Mouse (Mus musculus): ENCODE measurements around the gene Olfr430. TPM values are rescaled to one million over a fixed set of nuclear protein-coding genes. Genes with fewer than 3 reads are reported as not detected.

The Olfr430 gene
- total RNA-seq (2023): not detected

GRCm38 (mm10) chr1:174066305-174066704 lies at the start of gene Olfr430:
Gene Olfr430 (plus strand): TSS chr1:174066605.

DNA sequence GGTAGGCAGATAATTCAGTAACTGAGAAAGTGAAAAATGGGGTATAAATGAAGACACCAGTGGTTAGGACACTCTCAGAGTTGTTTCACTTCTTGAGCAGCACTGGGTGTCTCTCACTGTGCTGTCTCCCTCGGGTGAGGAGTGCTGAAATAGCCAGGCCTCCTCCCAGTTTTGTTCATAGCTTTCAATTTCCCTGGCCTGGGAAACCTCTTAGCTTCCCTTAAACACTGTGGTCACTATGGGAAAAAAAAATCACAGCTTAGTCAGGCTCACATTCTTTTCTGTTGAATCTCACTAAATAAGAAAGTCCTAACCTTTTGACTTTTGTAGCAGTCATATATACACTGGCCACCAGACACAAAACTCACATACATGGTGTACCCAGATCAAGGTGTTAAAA lies 34.7 kb upstream of the Olfr430 start, which contains the start of gene Ifi205:
TSS of gene Ifi205 (minus strand) at position 113 of the 400 bp plus-strand sequence.

GRCm38 (mm10) chr1:174040523-174041177 lies 25.8 kb upstream of the Olfr430 start, which contains the start of gene Olfr433:
Gene Olfr433 (plus strand): TSS chr1:174040705.

DNA sequence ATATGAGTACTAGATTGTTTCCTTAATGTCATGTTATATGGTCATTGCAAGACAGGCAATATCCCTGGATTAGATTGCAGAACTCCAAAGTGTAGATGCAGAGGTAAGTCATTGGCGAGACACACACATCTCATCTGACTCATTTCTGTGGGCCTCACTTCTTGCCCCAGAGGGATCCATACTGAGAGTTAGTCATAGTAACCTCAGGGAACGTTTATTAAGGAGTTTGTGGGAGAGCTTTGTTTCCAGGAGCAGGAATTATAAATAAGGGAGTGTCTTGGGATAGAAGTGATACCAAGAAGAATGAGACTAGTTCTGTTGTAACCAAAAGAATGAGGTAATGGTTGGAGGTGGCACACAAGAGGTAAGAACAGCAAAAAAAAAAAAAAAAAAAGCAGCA lies 17.5 kb upstream of the Olfr430 start, which contains the start of gene Olfr432:
TSS of gene Olfr432 (plus strand) at position 313 of the 400 bp plus-strand sequence.

DNA sequence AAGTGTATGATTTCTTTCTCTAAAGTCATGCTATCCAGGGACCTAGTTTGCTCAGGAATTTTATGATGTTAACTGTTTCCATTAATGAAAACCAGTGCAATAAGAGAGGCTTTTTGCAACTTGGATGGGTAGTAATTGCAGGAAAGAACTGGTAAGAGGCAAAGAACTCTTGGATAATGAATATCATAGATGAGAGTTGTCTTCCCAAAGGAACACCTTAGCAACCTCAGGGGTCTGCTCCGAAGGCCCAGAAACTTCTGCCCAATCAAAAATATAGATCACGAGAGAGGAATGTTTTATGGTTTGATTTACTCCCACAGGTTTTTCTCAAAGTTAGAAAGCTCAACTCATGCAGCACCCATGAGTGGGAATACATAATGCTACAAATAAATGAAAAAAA lies 17.6 kb downstream of the Olfr430 start, which contains the start of gene Olfr429:
TSS of gene Olfr429 (plus strand) at position 301 of the 400 bp plus-strand sequence.

DNA sequence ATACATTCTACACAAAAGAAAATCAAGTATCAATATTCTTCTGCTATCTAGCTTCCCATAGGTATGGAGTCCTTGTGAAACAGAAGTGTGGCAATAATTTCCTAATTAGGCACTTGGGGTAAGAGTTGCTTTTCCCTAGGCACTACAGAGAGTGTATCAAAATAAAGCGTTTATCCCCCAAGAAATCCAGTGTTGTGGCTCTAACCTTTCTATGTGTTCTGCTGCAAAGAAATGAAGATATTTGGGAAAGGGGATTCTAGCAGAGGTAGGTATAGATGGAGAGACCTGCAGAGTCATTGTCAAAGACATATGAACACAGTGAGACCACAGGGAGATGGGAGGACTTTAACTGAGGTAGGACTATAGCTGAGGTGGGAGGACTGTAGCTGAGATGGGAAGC lies 30.2 kb downstream of the Olfr430 start, which contains the start of gene Olfr427:
TSS of gene Olfr427 (plus strand) at position 301 of the 400 bp plus-strand sequence.

GRCm38 (mm10) chr1:174121062-174121461 lies 54.7 kb downstream of the Olfr430 start, which contains the start of gene Olfr231:
Gene Olfr231 (minus strand): TSS chr1:174121162.

Other genes with a start within 250 kb of the Olfr430 start
- not detected for gene Ifi211, start 153.6 kb upstream of the Olfr430 start, total RNA-seq (2023)
- 294 TPM for gene Mndal, start 124.1 kb upstream of the Olfr430 start, total RNA-seq (2023)
- gene Ifi203, start 123.9 kb upstream of the Olfr430 start, total RNA-seq (2023): 154 TPM
- gene Ifi202b, start 83.9 kb upstream of the Olfr430 start, total RNA-seq (2023): not detected
- gene Ifi205, start 34.8 kb upstream of the Olfr430 start, total RNA-seq (2023): 2.6 TPM
- not detected for gene Olfr433, start 25.9 kb upstream of the Olfr430 start, total RNA-seq (2023)
- not detected for gene Olfr432, start 17.4 kb upstream of the Olfr430 start, total RNA-seq (2023)
- not detected for gene Olfr429, start 17.7 kb downstream of the Olfr430 start, total RNA-seq (2023)
- not detected for gene Olfr427, start 30.3 kb downstream of the Olfr430 start, total RNA-seq (2023)
- gene Olfr231, start 54.6 kb downstream of the Olfr430 start, total RNA-seq (2023): not detected
- gene Olfr424, start 64.9 kb downstream of the Olfr430 start, total RNA-seq (2023): not detected
- not detected for gene Olfr420, start 89.0 kb downstream of the Olfr430 start, total RNA-seq (2023)
- 1.2 TPM for gene Spta1, start 106.2 kb downstream of the Olfr430 start, total RNA-seq (2023)
- gene Olfr419, start 185.5 kb downstream of the Olfr430 start, total RNA-seq (2023): not detected

Measured in CD4-positive naive resting alpha-beta T cell, adult 76 days (primary cell).